Mouse (Mus musculus) kidney, postnatal 36 days (tissue): Measurements from ENCODE around the gene Arhgap1.

Source experiments
- DNase-seq, 2 experiments: peaks; one replicate each; pipeline ENCODE4 v3.0.0; 2021 to 2022; ENCODE audit warnings: mixed read lengths in 2 of 2

Gene Arhgap1

DNA sequence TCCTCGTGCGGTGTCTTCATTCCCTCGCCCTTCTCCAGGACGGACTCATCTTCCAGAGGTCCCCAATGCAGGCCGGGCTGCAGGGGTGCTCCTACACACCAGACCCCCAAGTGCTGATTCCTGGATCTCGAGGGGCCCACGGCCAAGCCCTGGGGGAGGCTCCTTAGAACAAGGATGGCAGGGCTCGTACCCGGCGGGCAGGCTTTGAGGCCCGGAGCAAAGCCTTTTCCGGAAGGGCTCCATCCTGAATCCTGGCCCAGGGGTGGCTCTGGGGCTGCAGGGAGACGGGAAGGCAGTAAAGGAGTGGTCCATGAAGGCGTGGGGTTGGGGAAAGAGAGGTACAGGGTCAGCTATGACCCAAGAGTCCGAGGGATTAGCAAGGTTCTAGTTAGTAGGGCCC is 508 bp upstream of the Arhgap1 start:
- DNase-seq = no peak

DNA sequence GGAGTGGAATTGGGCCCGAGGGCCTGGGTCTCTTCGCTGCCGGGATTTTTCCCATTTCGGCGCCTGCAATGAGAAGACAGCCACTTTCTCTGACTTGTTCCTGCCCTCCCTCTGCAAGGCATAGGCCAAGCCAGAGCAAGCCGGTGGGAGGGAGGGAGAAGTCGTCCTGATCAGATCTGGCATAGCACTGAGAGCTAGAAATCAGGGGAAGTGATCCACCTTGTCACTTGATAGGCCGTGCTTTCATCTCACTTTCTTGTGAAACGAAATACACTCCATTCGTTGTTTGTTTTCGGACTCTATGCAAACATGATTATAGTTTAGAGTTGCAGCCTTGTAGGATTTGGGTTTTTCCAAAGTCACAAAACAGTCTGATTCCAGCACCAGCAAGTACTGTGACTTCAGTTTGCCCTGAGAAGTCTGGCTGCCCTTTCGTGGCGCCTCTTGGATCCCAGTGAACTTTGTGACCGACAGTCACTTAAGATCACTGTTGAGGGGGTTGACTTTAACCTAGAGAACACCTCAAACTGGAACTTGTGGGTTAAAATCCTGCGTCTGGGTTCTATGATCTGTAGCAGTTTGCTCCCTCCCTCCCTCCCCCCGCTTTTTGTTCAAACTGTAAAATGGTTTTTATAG is 818 bp downstream of the Arhgap1 start:
- peak; percentile 23 to 35 for DNase-seq

DNA sequence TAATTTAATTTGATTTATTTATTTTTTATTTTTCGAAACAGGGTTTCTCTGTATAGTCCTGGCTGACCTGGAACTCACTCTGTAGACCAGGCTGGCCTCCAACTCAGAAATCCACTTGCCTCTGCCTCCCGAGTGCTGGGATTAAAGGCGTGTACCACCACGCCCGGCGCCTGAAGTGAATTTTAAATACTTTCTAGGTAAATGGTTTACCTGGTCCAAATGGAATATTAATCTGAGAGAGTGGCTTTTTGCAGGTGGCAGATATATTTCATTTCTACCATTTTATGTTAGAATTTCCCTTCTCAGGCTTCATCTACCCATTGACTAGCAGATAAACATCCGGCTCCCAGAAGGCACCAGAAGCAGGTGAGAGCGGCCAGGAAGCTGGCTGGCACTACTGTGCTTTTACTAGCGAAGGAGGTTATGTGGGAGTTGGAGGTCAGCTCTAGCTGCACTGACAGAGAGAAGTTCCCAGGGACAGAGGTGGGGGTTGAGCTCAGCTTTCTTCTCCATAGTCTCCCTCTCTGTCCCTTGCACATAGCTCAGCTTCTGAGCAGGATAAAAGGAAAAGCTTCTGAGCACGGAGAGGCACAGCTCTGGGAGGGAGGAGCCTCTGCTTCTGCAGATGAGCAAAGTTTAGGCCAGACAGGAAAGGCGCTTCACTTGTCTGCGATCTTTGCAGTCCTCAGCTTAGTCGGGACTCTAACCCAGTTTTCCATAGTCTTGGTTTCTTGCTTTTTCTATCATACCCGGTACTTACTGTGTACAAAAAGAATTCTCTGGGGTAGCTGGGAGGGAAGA is 2.0 kb downstream of the Arhgap1 start:
- DNase-seq = peak; percentile 46 to 56

DNA sequence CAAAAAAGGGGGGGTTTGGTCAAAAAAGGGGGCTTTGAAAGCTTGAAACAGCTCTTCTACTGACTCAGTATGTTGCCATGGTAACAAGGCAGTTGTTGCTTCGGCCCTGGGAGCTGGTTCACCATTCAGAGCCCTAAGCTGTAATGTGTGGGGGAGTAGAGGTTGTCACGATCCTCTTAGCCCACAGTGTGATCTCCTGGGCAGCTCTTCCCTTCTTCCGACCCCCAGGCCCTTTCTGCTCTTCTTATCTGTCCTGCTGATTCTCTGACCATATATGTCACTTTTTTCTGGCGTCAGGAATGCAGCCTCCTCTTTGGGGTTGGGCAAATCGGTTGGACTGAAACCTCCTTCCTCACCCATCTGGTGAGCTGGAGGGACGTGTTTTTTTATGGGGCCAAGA is 3.2 kb downstream of the Arhgap1 start:
- DNase-seq = no peak

DNA sequence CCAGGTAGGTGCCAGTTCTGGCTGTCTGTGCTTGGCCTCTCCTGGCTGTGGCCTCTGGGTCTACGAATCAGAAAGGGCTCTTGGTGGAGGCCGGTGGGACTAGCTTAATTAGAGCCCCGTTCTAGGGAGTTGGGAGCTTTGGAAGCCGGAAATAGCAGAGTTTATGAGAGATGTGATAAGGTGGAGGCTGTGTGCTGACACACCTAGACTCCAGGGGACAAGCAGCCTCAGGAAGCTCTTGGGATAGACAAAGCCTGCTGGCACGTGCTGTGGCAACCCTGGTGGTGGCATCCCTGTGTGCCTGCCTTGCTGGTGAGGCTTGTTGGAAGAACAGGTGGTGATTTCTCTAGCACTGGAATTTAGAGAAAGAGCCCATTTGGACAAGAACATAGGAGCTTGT is 5.7 kb downstream of the Arhgap1 start:
- DNase-seq = no peak

DNA sequence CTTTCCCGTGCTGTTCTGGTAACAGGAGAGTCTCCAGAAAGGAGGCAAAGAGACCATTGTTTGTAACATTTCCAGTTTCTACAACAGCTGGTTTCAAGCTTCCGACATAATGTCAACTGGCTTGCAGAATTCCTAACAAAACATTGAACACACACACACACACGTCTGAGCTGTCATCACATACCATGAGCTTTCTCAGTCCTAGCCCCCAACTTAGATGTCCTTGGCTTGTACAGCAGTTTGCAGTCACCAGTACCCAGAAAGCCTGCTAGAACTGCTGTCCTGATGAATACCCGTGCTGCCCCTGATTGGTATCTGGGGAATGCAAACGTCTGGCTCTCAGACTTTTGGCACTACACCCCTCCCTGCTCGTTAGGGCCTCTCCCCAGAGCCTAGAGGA is 6.2 kb downstream of the Arhgap1 start:
- DNase-seq = no peak

DNA sequence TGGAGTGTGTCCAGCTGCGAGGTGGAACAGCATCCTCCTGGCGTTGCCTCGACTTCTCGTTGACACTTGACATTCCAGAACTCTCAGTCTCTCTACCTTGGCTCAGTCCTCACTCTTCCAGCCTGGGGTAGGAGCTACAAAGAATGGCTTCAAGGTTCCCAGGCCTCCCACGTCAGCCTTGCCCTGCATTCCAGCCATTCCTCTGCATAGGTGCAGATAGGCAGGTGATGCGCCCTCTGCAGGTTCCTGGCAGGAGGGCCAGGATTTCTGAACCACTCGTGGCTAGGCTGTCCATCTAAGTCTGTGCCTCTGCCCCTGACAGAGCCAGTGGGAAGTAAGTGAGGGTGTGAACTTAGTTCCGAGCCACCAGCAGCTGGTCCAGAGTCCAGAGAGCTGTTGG is 7.1 kb downstream of the Arhgap1 start:
- peak; percentile 65 to 75 for DNase-seq

DNA sequence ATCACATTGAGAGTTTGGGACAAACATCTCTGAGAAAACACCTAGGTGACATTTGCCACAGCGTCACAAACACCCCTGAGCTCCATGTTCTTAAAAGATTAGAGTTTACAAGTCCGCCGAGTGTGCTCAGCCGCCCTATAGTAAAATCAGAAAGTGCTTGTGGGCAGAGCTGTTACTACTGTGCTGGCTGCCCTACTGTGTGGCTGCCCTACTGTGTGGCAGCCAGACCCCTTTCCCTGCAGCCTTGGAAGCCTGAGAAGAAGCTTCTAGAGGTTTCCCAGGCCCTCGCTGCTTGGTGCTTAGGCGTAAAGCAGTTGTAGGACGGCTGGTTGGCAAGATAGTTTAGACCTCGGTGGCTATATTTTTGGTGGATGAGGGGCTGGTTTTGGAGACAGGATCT is 10.0 kb downstream of the Arhgap1 start:
- no peak for DNase-seq

DNA sequence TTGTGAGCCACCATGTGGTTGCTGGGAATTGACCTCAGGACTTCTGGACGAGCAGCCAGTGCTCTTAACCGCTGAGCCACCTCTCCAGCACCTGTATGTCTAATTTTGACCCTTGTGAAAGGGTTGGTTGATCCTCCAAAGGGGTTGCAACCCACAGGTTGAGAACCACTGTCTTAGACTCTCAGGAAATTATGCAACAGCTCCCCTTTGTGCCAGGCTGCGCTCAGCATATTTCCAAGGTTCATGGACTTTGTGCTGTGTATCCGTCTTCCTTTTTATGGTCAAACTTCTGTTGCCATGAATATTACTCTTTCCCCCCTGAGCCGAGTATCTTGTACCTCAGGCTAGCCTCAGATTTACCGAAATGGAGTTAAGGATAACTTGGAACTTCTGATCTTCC is 11.3 kb downstream of the Arhgap1 start:
- peak; percentile 69 to 77 for DNase-seq

DNA sequence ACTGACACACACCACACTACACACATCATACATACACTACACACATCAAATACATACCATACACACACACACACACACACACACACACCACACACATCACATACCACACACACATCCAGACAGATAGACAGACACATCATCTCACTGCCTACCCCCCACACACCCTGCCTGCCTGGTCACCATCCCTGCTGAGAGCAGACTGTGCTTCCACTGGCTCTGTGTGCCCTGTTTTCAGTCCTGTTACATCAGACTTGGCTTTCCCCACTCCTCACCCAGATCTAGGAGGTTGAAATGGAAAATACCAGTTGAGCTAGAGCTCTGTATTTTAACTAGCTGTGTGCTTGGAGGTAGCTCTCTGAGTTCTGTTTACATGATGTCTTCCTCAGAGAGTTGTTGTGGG is 15.1 kb downstream of the Arhgap1 start:
- DNase-seq = no peak

DNA sequence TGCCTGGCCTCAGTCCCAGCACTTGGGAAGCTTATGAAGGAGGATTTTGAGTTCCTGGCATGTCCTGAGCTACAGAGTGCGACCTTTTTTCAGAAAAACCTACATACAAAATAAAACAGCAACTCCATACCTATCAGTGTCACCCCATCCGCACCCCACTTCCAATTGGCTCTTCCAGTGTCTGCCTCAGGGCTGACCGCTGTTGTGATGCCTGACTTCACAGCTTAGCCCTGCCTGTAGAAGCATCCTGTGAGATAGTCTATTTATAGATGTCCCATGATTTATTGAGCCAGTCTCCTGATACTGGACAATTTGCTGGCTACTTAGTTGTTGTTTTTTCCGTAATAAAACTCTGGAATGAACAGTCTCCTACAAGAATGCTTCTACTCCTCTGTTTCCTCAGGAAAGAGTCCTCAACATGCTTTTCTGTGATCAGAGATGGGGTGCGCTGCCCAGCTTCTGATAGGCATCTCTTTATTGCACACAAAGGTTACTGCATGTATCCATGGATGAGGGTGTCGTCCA is 16.8 kb downstream of the Arhgap1 start:
- DNase-seq = peak; percentile 36 to 55

DNA sequence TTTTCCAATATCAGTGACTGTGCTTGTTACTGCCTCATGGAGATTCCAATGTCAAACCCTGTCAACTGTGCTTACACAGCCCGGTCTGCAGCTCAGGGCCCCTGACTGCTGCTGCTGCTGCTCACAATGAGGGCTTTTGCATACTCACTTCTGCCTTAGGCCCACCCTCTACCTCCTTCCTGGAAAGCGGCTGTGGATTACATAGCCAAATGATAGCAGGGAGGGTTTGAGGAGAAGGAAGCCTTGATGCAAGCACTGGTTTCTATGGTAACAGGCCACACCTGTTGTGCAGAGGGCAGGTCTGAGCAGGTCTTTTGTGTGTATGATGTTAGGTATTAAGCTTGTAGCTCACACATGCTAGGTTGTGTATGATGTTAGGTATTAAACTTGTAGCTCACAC is 18.1 kb downstream of the Arhgap1 start:
- no peak for DNase-seq

DNA sequence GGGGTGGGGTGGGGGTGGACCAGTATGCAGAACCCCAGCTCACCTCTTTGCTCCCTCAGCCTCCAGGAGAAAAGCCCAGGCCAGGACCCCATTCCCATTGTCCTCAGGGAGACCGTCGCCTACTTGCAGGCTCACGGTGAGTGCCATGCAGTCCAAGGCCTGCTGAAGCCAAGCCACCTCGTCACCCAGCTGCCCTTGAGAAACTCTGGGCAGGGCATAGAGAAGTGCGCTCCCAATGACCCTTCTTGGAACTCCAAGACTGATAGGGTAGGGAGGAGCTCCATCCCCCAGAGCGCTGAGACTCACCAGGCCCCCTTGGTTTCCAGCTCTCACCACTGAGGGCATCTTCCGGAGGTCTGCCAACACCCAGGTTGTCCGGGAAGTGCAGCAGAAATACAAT is 19.7 kb downstream of the Arhgap1 start:
- no peak for DNase-seq

DNA sequence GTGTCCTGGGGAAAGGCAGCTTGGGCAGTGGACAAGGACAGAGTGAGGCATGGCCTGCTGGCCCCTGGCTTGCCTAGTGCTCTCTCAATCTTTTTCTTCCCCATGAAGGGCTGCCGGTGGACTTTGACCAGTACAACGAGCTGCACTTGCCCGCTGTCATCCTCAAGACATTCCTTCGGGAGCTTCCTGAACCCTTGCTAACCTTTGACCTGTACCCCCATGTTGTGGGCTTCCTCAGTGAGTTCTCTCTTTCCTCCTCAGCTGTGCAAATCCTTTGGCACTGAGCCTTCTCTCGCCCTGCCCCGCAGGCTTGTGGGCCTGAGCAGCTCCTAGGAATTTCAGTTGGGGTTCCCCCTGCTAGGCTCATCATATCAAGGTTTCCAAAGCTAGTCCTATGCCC is 20.4 kb downstream of the Arhgap1 start:
- peak; percentile 77 to 85 for DNase-seq

DNA sequence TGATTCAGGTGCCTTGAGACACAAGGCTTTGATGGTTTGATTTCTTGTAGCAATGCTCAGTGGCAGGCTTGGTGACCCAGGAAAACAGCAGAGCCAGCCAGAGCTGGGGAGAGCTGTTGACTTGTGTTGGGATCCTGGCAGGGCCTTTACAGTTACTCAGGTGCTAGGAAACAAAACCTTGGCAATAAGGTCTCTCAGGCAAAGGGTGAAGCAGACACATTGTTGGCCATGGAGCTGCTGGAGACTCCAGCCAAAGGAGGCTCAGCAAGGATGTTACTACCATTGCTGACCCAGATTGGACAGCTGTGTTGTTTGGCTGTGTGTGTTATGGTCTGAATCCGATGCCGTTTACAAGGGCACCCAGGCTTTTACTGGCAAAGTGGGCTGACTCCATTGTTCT is 23.9 kb downstream of the Arhgap1 start:
- no peak for DNase-seq

DNA sequence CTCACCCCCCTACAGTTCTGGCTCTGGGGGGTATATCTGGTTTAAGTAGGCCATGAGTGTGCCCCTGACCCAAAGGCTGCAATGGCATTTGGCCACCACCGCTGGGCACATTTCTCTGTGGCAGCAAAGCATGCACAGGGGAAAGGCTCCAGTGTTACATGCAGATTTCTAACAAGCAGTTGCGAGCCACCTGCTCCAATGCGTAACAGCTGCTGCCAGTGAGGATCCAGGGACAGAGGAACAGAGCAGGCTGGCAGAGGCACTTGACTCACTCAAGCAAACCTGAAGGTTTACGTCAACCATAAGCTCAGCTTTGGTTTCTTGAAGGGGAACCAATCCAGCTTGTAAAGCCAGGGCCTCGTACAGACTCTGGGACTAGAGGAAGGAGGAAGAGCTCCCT is 25.2 kb downstream of the Arhgap1 start:
- no peak for DNase-seq

DNA sequence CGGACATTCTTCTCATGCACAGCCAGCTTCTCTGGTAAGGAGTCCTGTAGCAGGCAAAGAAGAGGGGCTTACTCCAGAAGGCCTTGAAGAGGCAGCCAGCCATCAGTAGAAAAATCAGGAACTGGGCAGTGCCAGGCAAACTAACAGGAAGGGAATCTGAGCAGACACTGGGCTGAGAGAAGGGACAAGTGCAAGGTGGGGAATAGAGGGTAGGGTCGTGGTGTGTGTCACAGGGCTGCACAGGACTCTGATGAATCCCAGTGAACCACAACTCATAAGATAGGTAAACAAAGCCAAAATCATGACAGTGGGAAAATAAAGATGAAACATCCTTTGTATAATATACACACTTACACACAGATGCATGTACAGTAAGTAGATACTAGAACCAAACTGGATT is 26.8 kb downstream of the Arhgap1 start:
- DNase-seq = no peak

DNA sequence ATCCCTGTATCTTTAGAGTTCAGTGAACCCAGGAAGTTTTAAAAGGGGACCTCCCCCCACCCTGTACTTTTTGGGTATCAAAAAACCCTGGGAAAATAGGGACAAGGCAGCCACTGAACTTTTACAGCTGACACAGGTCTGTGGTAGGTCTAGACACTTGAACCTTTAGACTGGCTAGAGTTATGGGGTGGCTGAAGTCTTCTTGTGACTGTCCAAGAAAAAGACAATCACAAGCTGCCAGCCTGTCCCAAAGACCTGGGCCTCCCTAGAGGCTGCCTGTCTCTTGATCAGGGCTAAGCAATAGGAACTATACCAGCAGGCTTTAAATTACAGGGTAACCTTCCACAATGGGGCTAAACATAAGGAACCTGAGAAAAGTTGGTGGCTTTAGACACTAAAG is 27.3 kb downstream of the Arhgap1 start:
- no peak for DNase-seq

DNA sequence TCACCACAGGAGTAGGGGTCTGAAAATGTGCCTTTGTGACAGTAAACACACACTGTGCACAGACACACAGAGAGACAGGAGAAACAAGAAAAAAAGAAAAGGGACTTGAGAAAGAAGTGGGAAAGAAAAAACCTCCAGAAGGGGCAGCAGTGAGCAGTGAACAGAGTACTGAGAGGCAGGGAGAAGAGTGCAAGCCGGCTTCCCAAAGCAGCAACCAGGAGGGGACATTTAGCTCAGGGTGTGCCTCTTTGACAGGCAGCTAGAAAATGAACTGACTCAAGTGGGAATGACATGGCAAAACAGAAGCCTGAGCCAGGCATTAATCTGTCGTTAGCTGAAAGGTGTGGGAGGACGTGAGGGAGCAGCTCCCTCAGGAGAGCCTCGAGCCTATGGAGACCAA is 33.2 kb downstream of the Arhgap1 start:
- DNase-seq = peak; percentile 50 to 72

DNA sequence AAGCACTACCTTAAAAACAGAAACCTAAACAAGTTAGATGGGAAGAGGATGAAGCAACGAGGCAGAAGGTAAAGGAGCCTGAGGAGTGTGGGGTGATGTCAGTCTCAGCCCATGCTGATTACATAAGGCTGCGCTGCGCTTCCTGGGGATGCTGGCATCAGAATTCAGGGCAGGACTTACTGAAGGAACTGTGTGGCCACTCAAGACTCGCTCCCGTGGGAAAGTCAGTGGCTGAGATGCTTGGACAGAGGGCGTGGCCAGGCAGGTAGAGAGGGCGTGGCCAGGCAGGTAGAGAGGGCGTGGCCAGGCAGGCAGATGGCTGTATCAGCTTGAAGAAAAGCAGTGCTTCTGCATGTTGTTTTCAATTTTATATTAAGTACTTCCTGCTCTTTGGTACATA is 34.3 kb downstream of the Arhgap1 start:
- no peak for DNase-seq

DNA sequence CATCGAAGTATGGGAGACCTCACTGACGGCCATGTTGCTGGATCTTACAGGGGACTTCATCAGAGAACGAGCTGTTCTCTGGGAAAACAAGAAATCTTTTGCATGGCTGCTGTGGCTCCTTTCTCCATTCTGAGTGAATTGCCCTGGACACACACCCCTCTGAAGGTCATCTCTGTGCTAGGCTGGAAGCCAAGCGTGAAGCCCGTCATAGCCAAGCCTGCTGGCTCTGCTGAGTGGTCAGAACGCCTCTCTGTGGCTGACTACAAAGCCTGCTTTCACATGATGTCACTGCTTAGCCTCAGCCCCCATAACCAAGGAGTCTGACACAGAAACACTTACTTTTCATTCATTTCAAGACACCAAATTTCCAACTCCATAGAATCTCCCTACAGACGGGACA is 39.8 kb downstream of the Arhgap1 start:
- peak; percentile 24 to 40 for DNase-seq

DNA sequence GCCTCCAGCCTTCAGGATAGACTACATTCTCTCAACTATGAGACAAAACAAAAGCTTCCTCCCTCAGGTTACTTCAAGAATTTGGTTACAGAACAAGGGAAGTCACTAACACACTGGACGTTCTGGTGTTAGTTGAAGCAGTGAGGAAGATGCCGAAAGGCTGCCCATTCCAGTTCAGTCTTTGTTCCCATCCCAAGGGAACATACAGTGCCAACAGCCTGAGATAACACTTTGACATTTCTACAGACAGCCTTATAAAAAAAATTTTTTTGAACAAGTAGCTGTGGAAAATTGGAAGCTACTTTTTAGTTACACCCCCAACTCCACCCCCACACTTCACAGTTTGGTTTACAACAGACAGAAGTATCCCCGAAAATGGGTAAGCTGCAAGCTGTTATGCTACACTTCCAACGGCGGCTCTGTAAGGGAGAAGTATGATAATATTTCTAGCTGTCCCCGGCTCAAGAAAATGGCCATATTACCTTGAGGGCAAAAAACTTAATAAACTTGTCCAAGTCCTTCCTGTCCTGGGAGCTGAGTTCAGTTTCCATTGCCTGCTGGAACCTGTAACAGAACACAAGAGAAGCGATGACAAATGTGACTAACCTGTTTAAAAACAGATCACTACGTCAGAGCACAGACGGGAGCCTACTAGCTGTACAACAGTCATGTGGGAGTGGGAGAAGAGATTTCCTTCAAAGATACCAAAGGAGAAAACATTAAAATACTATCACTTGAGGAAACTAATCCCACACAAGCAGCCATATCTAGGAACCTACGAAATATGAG is 46.0 kb downstream of the Arhgap1 start:
- DNase-seq = no peak

DNA sequence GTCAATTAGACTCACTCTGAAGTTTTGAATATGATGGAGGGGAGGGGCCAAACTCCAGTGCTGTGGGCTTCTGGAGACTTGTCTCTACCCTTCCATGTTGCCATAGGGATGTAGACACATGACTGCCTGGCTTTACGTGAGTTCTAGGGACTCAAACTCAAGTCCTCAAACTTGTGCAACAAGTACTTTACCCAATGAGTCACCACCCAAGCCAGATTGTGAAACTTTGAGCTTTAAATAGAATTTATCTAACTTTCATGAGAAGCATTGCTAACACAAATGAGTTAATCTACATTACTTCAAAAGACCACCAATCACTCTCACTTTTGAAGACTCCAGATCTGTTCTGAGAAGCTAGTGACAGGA is 46.5 kb downstream of the Arhgap1 start:
- DNase-seq = no peak

DNA sequence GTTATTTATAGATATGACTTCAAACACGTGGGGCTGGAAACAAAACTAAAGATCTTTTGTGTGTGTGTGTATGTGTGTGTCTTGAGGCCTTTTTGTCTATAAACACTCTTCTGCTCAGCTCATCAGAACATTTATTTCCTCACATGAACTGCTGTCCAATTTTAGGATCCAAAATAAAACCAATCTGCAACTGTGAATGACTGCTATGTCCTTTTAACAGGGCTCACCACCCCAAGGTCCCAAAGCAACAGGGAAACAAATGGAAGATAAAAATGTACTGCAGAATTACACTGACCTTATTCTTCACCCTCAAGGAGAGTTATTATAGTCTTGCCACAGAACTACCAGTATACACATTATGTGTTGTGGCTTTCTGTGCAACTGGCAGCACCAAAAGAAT is 49.6 kb downstream of the Arhgap1 start:
- no peak for DNase-seq
